Mouse (Mus musculus) embryonic facial prominence, embryonic 10.5 days (tissue): ENCODE results near the gene Dpm1. TPM values are rescaled to one million over a fixed set of nuclear protein-coding genes. Genes with fewer than 3 reads are reported as not detected.
A peak's percentile ranks its signal among the peaks of the same experiment; 100 is the strongest.

Experiments
- DNase-seq: peaks from one replicate; pipeline ENCODE4 v3.0.0-alpha.2; 2017; ENCODE audit warnings: low spot score
- H3K27ac ChIP-seq: fragments of 300-500 bp; sonication (generic); replicated peaks from 2 replicates; pipeline ENCODE4 v1.5.1; 2016; ENCODE audit warnings: mild to moderate bottlenecking
- H3K27me3 ChIP-seq: fragments of 300-500 bp; sonication (generic); replicated peaks from 2 replicates; pipeline ENCODE4 v1.6.1; 2016; ENCODE audit warnings: low read depth, mild to moderate bottlenecking; ENCODE audit not compliant: poor library complexity, severe bottlenecking
- H3K36me3 ChIP-seq: fragments of 300-500 bp; sonication (generic); replicated peaks from 2 replicates; pipeline ENCODE4 v1.6.1; 2016; ENCODE audit warnings: mild to moderate bottlenecking, moderate library complexity
- H3K4me1 ChIP-seq: fragments of 300-500 bp; sonication (generic); 2 replicates; pipeline ENCODE4 v1.6.1; 2016
- H3K4me3 ChIP-seq: fragments of 300-500 bp; sonication (generic); 2 replicates; pipeline ENCODE4 v1.5.1; 2016; ENCODE audit warnings: mild to moderate bottlenecking, moderate library complexity
- H3K9me3 ChIP-seq: fragments of 300-500 bp; sonication (generic); 2 replicates; pipeline ENCODE4 v1.6.1; 2016; ENCODE audit warnings: mild to moderate bottlenecking
- WGBS: fragments of 180-500 bp; shearing (Covaris S2); methylation state at CpG from one replicate; pipeline ENCODE4 v1.1.7; 2016; 5-methylcytosine and 5-hydroxymethylcytosine counted together
- polyA plus RNA-seq: library from polyadenylated mRNA; unstranded; fragments of >200 nt; fragmentation: Nextera tagmentation; extraction: Ambion mirVana; gene quantifications from 2 replicates; pipeline ENCODE4 v1.2.1, GENCODE M21; 2016

Dpm1 gene
- polyA plus RNA-seq, 1 experiment from 2014 or later, result 72.5 TPM

DNA sequence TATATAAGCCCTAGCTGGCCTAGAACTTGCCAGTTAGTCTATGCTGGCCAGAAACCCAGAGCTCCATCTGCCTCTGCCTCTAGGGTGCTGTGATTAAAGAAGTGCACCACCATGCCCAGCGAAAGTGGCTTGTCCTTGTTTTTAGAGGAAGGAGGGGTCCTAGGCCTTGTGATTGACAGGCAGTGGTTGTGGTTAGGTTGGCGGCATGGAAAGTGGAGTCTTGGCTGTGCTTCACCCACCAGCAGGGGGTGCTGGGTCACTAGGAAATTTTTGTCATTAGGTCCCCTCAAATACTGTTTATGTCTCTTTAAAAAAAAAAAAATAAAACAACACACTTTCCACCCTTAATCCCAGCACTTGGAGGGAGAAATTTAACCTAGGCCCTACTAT is 18.5 kb upstream of the Dpm1 start:
- H3K4me3 ChIP-seq, result no peak overlapping the region
- peaks cover 13% of the 10 kb centered on the region for H3K4me1 ChIP-seq
- peak; percentile 57 for DNase-seq
- no peaks in the 10 kb centered on the region for H3K36me3 ChIP-seq
- no peaks in the 10 kb centered on the region for H3K9me3 ChIP-seq
- H3K27ac ChIP-seq, result no peak overlapping the region
- peaks cover 4% of the 10 kb centered on the region; the same call in 1 of the 2 replicates for H3K27me3 ChIP-seq
- 20% methylated on average over 2 of the region's 2 CpGs for WGBS

DNA sequence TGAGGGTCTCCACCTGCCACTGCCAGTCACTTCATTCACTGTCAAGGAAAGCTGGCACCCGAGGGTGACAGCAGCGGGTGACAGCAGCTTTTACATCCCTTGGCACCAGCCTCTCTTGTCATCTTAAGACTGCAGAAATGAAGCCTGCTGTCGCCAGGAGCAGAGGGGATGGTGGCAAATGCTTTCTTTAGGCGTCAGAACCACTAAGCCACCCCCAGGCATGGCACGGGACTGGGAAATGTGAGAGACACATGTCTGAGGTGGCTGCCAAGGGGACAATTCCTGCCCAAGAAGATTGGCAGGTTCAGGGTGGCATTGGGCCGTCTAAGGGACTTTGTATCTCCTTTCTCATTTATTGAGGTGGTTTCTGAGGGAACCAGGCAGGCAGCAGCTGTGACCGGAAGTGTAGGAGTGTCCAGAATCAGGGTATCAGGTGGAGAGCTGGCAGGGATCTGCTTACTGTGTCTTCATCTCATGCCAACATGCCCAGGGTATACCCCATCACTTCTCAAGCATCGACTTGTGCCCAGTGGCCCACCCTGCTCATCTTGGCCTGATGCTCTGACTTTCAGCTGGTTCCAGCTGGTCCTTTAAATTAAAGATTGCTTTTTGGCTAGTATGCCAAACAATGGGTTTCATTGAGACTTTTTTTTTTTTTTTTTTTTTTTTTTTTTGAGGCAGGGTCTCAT is 17.9 kb upstream of the Dpm1 start:
- H3K4me1 ChIP-seq, result peaks cover 9% of the 10 kb centered on the region
- H3K36me3 ChIP-seq, result no peaks in the 10 kb centered on the region
- H3K9me3 ChIP-seq, result no peaks in the 10 kb centered on the region
- no peak overlapping the region for H3K27ac ChIP-seq
- H3K27me3 ChIP-seq, result peaks cover 4% of the 10 kb centered on the region; the same call in 1 of the 2 replicates
- DNase-seq, result no peak
- no peak overlapping the region for H3K4me3 ChIP-seq
- 77% methylated on average over 8 of the region's 8 CpGs for WGBS

DNA sequence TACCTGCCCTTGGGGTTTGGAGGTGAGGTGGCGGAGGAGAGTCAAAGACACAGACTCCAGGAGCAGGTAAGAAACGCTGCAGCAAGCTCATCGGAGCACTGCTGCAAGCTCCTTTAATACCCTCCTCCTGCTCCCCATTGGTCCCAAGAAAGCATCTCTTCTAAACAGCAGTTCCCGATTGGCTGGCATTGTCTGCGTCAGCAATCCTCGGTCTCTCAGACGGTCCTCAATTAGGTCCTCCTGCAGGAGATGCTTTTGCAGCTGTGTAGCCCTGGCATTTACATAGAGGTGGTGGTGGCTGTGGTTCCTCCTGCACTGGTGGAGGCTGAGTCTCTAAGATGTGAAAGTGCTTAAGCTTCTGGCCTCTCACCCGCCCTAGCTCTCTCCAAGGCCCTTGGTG is 15.2 kb upstream of the Dpm1 start:
- Histone ChIP-seq H3K9me3 (no peaks in the 10 kb centered on the region), H3K27me3 (0 out of 2 replicates have a peak, but pooled peaks cover 4% of the 10 kb centered on the region), H3K27ac (no peak overlapping the region), H3K4me3 (no peak overlapping the region), H3K4me1 (peaks cover 5% of the 10 kb centered on the region; the same call in 1 of the 2 replicates), H3K36me3 (no peaks in the 10 kb centered on the region)
- WGBS, result 36% methylated on average over 8 of the region's 8 CpGs
- no peak for DNase-seq

DNA sequence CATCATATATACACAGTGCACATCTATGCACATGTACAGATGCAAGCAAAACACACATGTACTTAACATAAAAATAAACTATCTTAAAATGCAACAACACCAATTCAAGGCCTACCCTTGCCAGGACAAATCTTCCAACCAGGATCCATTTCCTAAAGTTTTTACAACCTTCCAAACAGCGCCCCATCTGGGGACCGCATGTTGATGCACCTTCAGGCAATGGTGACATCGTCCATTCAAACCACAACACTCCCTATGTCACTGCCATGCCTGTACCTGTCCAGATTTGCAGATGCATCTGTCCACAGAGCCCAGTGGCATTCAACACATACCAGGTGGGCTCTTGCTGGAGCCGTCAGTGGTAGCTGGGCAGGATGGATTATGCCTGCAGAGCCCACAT is 12.9 kb upstream of the Dpm1 start:
- Histone ChIP-seq H3K4me3 (no peak overlapping the region), H3K4me1 (peaks cover 5% of the 10 kb centered on the region; the same call in 1 of the 2 replicates), H3K27me3 (0 out of 2 replicates have a peak, but pooled peaks cover 4% of the 10 kb centered on the region), H3K9me3 (0 out of 2 replicates have a peak, but pooled peaks cover 3% of the 10 kb centered on the region), H3K27ac (no peak overlapping the region), H3K36me3 (no peaks in the 10 kb centered on the region)
- DNase-seq, result no peak
- WGBS, result 78% methylated on average over 4 of the region's 4 CpGs

DNA sequence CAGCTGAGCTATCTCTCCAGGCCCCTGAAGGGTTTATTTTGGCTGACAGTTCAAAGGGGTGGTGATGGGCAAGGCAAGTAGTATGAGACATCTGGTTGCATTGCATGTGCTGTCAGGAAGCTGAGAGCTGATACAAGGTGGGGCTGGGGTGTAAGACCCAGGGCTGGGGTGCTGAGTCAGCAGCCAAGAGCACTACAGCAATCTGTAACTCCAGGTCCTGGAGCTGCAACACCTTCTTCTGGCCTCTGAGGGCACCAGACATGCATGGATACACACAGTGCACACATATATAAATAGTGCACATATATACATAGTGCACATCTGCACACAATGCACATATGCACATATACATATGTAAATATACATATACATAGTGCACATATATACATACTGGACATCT is 12.4 kb upstream of the Dpm1 start:
- Histone ChIP-seq H3K27ac (no peak overlapping the region), H3K4me3 (no peak overlapping the region), H3K27me3 (0 out of 2 replicates have a peak, but pooled peaks cover 4% of the 10 kb centered on the region), H3K36me3 (no peaks in the 10 kb centered on the region), H3K9me3 (0 out of 2 replicates have a peak, but pooled peaks cover 3% of the 10 kb centered on the region), H3K4me1 (peaks cover 5% of the 10 kb centered on the region; the same call in 1 of the 2 replicates)
- DNase-seq, result no peak

DNA sequence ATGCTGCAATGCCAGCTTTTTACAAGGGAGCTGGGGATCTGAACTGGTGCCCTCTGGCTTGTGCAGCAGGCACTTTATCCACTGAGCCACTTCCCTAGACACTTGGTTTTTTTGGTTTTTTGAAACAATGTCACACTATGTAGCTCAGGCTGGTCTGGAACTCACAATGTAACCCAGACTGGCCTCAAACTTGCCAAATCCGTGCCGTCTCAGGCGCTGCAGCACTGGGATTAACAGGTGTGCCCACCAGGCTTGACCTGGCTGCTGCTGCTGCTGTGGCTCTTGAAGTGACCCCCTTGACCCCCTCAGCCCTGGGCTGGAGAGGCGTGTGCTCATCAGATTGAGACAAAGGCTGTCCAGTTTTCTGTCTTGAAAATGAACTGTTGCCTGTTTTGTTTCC is 7.9 kb upstream of the Dpm1 start:
- Histone ChIP-seq H3K27me3 (no peaks in the 10 kb centered on the region), H3K36me3 (peaks cover 19% of the 10 kb centered on the region), H3K27ac (no peak overlapping the region), H3K4me1 (no peaks in the 10 kb centered on the region), H3K4me3 (no peak overlapping the region), H3K9me3 (peaks cover 7% of the 10 kb centered on the region; the same call in 1 of the 2 replicates)
- WGBS, result 87% methylated on average over 4 of the region's 4 CpGs
- DNase-seq, result no peak

DNA sequence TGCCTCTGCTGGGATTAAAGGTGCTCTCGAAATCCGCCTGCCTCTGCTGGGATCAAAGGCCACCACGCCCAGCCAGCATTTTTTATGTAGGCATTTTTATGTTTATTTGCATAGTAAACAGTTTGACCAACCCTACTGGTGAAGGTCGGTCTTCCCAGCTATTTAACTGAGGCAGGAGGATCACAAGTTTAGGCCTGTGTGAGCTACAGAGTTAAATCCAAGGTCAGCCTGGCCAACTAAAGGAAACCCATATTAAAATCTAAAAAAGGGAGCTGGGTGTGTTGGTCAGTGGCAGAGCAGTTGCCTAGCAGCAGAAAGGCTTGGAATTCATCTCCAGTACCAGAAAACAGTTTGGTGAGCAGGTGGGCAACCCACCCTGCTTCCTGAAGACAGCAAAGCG is 2.9 kb upstream of the Dpm1 start:
- H3K4me3 ChIP-seq, result no peak overlapping the region
- no peak overlapping the region for H3K27ac ChIP-seq
- peaks cover 27% of the 10 kb centered on the region for H3K4me1 ChIP-seq
- peaks cover 4% of the 10 kb centered on the region; the same call in 1 of the 2 replicates for H3K9me3 ChIP-seq
- DNase-seq, result no peak
- peaks cover 38% of the 10 kb centered on the region for H3K36me3 ChIP-seq
- H3K27me3 ChIP-seq, result no peaks in the 10 kb centered on the region
- WGBS, result 91% methylated on average over 5 of the region's 5 CpGs

DNA sequence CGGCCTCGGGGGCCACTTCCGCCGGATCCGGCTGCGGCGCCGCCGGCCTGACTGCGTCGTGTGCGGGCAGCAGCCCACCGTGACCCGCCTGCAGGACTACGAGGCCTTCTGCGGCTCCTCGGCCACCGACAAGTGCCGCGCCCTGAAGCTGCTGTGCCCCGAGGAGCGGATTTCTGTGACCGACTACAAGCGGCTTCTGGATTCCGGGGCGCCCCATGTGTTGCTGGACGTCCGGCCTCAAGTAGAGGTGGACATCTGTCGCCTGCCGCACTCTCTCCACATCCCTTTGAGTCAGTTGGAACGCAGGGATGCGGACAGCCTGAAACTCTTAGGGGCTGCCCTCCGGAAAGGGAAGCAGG is 1.1 kb upstream of the Dpm1 start:
- no peak for DNase-seq
- Histone ChIP-seq H3K27ac (peak overlapping the region; percentile 95; the same call in 1 of the 2 replicates), H3K4me3 (peak overlapping the region; percentile 98), H3K4me1 (peaks cover 31% of the 10 kb centered on the region), H3K27me3 (no peaks in the 10 kb centered on the region), H3K9me3 (no peaks in the 10 kb centered on the region), H3K36me3 (peaks cover 43% of the 10 kb centered on the region)
- whole genome bisulfite sequencing, result 64% methylated on average over 33 of the region's 33 CpGs

DNA sequence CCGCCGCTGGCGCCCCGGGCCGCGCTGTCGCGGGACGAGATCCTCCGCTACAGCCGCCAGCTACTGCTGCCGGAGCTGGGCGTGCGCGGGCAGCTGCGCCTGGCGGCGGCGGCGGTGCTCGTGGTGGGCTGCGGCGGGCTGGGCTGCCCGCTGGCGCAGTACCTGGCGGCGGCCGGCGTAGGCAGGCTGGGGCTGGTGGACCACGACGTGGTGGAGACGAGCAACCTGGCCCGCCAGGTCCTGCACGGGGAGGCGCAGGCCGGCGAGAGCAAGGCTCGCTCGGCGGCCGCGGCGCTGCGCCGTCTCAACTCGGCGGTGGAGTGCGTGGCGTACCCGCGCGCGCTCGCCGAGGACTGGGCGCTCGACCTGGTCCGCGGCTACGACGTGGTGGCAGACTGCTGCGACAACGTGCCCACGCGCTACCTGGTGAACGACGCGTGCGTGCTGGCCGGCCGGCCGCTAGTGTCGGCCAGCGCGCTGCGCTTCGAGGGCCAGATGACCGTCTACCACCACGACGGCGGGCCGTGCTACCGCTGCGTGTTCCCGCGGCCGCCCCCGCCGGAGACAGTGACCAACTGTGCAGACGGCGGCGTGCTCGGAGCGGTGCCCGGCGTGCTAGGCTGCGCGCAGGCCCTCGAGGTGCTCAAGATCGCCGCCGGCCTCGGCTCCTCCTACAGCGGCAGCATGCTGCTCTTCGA is 531 bp upstream of the Dpm1 start:
- H3K27me3 ChIP-seq, result no peaks in the 10 kb centered on the region
- peak overlapping the region; percentile 95 for H3K27ac ChIP-seq
- peaks cover 48% of the 10 kb centered on the region for H3K36me3 ChIP-seq
- H3K4me3 ChIP-seq, result peak overlapping the region; percentile 98
- DNase-seq, result peak; percentile 36
- no peaks in the 10 kb centered on the region for H3K9me3 ChIP-seq
- 6% methylated on average over 105 of the region's 105 CpGs for WGBS
- H3K4me1 ChIP-seq, result peaks cover 31% of the 10 kb centered on the region

DNA sequence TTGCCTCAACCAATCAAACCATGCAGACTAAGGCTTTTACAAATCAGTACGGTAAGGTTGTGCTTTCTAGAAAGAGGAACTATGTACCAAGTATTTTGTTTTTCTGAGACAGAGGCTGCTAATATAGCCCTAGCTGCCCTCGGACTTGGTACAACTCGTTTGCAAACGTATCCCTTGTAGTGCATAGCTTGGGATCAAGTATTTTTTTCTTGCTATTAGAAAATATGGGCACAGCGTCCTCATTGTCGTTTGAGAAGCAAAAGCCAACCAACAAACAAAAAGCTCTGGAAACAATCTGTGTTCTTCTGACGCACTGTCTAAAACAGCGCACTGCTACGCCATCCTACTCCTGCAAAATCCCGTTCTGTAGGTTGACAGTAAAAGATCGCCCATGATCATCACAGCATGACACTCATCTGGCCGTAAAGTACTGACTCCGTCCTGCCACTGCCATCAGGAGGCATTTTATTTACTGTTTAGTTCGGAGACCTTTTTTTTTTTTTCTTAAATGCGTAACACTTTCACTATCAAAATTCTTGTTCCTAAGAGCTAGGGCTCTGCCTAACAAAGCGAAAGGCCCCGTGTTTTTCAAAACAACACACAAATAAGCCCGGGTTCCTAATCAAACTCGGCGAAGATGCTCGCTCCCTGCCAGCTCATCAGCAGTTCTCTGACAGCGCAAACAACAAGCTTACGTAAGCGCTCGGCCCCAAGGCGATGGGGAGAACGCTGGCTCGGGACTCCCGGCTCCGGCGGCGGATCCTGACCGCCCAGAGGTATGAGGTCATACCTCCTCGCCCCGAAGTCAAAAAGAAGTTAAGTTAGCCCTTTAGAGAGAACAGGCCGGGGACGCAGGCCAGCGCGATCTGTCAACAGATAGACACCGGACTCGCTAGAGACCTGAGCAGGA is 1.0 kb downstream of the Dpm1 start:
- WGBS, result 21% methylated on average over 41 of the region's 41 CpGs
- Histone ChIP-seq H3K4me3 (peak overlapping the region; percentile 98), H3K27ac (peak overlapping the region; percentile 95), H3K9me3 (no peaks in the 10 kb centered on the region), H3K4me1 (peaks cover 31% of the 10 kb centered on the region), H3K36me3 (peaks cover 55% of the 10 kb centered on the region), H3K27me3 (no peaks in the 10 kb centered on the region)
- DNase-seq, result no peak

DNA sequence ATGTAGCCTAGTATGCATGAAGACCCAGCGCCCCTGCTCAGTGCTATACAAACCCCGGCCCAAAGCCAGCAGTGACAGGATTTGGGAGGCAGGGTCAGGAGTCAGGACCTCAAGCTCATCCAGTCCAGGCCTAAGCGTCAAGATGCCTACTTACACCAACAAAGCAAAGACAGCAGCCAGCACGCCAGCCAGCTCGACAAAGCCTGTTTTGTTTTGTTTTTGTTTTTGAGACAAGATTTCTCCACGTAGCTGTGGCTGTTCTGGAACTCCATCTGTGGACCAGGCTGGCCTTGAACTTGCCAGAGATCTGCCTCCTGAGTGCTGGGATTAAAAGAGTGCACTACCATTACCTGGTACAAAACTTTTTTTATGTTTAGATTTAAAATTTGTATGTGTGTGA is 7.1 kb downstream of the Dpm1 start:
- Histone ChIP-seq H3K4me3 (no peak overlapping the region), H3K36me3 (peaks cover 82% of the 10 kb centered on the region), H3K4me1 (peaks cover 4% of the 10 kb centered on the region), H3K9me3 (no peaks in the 10 kb centered on the region), H3K27me3 (no peaks in the 10 kb centered on the region), H3K27ac (no peak overlapping the region)
- 87% methylated on average over 6 of the region's 6 CpGs for WGBS
- no peak for DNase-seq

DNA sequence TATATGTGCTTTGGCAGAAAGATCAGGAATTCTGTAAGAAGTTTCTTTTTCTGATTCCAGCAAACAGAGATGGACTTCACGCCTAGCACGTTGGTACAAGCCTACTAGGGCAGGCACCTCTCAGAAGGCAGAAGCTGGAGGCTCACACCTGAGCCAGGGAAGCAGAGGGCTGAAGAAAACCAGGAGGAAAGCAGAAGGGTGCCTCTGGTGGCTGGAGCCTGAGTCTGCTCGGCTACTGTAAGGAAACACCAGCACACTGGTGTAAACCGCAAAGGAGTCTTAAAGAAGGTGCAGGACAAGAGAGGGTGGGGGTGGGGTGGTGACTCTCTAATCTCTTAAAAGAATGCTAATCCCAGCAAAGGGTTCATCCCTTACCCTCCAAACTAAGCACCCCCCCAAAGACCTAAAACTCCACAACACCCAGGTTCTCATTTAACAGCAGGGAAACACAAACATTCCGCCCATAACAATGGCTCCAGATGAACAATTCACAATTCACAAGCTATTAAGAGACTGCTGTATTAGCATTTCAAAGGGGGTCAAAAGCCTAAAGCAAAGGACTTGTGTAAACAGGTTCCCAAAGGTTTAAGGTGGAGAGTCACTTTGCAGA is 16.5 kb downstream of the Dpm1 start:
- Histone ChIP-seq H3K9me3 (no peaks in the 10 kb centered on the region), H3K4me3 (no peak overlapping the region), H3K27me3 (no peaks in the 10 kb centered on the region), H3K27ac (no peak overlapping the region), H3K4me1 (no peaks in the 10 kb centered on the region), H3K36me3 (peaks cover 99% of the 10 kb centered on the region)
- 49% methylated on average over 5 of the region's 5 CpGs for WGBS
- DNase-seq, result no peak
